Mouse (Mus musculus) bone marrow macrophage, adult 2 months (primary cell): ENCODE data around the gene Prr12. TPM values are rescaled to one million over a fixed set of nuclear protein-coding genes. Genes with fewer than 3 reads are reported as not detected.

Experiments
- H3K27ac ChIP-seq: 2 replicates; pipeline ENCODE4 v1.5.1; 2012; ENCODE audit warnings: low read depth, low read length; ENCODE audit not compliant: insufficient read depth
- H3K4me1 ChIP-seq: 2 replicates; pipeline ENCODE4 v1.6.1; 2012; ENCODE audit warnings: low read length; ENCODE audit not compliant: control insufficient read depth, insufficient read depth
- H3K4me3 ChIP-seq: 2 replicates; pipeline ENCODE4 v1.5.1; 2012; ENCODE audit warnings: mild to moderate bottlenecking, low read length, moderate library complexity; ENCODE audit not compliant: insufficient read depth
- CTCF ChIP-seq: IDR thresholded peaks from 2 replicates; pipeline ENCODE4 v1.5.1; 2012; ENCODE audit warnings: low read depth, mild to moderate bottlenecking, low read length, moderate library complexity
- POLR2A ChIP-seq: IDR thresholded peaks from 2 replicates; pipeline ENCODE4 v1.6.1; 2012; ENCODE audit warnings: mild to moderate bottlenecking, low read depth, low read length, borderline replicate concordance
- polyA plus RNA-seq: library from polyadenylated mRNA; stranded (reverse); fragments of >200 nt; gene quantifications from 2 replicates; pipeline ENCODE4 v1.2.4, GENCODE M21; 2012; ENCODE audit not compliant: missing spikeins, insufficient read depth, insufficient read length

The Prr12 gene
- polyA plus RNA-seq, 1 experiment, result 22.5 TPM

DNA sequence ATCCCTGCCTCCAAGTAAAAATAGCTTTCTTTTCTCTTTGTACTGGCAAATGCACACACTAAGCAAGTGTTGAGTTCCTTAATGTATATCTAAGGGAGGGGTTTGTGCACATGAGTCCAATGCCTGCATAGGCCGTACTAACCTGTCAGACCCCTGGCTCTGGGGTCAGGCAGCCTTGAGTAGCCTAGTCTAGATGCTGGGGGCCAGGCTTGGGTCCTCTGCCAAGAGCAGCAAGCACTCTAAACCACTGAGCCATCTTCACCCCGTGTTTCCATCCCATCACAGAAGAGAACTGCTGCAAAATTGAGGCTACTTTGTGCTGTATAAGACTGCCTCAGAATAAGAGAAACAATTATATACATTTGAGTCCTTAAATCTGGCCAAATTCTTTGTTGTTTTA is 25.1 kb upstream of the Prr12 start:
- TF ChIP-seq CTCF (no peak), POLR2A (no peak)
- H3K4me1 ChIP-seq, result peaks cover 36% of the 10 kb centered on the region
- H3K27ac ChIP-seq, result no peak overlapping the region
- no peak overlapping the region for H3K4me3 ChIP-seq

DNA sequence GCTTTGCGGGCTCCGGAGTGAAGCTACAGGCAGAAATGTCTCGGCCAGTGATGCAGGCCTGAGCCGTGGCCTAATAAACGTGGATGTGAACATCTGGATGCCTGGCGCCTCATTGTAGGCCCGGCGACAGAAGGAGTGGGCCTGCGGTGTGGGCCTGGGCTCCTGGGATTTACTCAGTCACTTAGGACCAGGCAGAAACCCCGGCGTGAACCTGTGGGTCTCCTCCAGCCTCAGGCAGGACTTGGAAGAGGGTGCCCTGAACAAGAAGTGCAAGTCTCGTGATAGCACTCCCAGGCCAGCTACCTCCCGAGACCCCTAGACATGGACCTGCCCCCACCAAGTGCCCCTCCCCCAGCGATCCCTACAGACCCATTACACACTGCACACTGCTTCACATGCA is 24.6 kb upstream of the Prr12 start:
- TF ChIP-seq CTCF (no peak), POLR2A (no peak)
- H3K27ac ChIP-seq, result no peak overlapping the region
- H3K4me3 ChIP-seq, result no peak overlapping the region
- peaks cover 33% of the 10 kb centered on the region for H3K4me1 ChIP-seq

GRCm38 (mm10) chr7:45076501-45076900 is 23.8 kb upstream of the Prr12 start:
- Histone ChIP-seq H3K4me3 (no peak overlapping the region), H3K4me1 (peaks cover 30% of the 10 kb centered on the region), H3K27ac (no peak overlapping the region)
- no peak for TF ChIP-seq CTCF
- TF ChIP-seq POLR2A, result no peak

DNA sequence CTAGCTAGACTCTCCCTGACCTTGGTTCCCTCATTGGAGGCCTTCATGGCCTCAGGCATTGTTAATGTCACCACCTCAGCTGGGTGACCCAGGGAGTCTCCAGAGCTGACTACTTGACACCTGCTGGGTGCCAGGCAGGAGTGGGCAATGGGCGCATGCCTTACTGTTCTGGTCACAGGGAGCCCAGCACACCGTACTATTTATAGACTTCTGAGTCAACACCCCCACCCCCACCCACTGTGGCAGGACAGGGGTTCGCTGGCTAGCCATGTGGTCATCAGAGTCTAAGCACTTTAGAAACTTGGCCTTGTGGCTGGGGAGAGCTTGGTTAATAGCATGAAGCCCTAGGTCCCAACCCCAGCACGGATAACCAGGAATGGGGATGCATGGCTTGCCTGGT is 22.7 kb upstream of the Prr12 start:
- Histone ChIP-seq H3K4me1 (peaks cover 21% of the 10 kb centered on the region), H3K4me3 (no peak overlapping the region), H3K27ac (peak overlapping the region; percentile 29)
- TF ChIP-seq CTCF (0 out of 2 replicates have a peak, but pooled peaks have one; percentile 6), POLR2A (no peak)

DNA sequence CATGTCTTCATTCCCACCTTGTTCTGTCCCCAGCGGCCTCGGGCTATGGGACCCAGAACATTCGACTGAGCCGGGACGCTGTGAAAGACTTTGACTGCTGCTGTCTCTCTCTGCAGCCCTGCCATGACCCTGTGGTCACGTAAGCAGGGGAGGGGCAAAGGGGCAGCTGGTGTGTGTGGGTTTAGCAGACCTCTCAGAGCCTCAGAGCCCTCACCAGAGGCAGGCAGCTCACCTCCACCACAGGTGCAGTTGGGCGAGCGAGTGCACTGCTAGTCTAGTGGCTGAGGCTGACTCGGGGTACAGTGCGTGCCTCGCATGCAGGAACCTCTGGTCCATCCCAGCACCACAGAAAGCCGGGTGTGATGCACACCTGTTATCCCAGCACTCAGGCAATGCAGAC is 21.3 kb upstream of the Prr12 start:
- no peak overlapping the region for H3K4me3 ChIP-seq
- H3K4me1 ChIP-seq, result peaks cover 21% of the 10 kb centered on the region
- no peak overlapping the region for H3K27ac ChIP-seq
- no peak for TF ChIP-seq POLR2A
- no peak for TF ChIP-seq CTCF

DNA sequence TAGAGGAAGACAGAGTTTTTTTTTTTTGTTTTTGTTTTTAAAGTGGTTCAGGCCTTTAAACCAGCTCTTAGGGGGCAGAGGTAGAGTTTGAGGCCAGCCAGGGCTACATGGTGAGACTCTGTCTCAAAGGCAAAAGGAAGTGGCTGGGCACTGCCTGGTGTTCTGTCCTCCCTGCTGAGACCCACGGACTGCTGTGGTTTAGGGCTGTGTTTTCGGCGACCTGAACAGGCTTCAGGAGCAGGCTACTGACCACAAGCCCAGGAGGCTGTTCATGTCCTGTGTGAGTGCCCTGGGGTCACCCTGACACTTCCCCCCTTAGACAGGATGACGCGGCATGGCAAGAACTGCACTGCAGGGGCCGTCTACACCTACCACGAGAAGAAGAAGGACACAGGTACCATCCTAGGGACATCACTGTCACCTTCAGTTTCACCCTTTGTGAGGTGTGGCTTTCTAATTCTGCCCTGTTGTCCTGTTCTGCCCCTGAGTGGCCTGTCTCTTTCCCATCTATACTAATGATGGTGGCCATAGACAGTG is 20.6 kb upstream of the Prr12 start:
- TF ChIP-seq POLR2A (no peak), CTCF (no peak)
- H3K4me1 ChIP-seq, result peaks cover 25% of the 10 kb centered on the region
- H3K27ac ChIP-seq, result no peak overlapping the region
- H3K4me3 ChIP-seq, result no peak overlapping the region

DNA sequence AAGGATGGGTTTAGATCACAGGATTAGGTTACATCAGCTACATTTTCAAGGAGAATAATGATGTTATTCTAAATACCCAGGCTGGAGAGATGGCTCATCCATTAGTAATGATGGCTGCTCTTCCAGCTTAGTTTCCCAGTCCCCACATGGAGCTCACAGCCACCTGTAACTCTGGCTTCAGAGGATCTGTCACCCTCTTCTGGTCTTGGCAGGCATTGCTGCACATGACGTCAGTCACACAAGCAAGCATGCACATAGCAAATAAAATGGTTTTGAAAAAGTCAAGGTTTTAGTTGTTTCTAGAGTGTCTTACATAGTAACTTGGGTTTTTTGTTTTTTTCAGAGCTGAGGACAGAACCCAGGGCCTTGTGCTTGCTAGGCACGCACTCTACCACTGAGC is 19.5 kb upstream of the Prr12 start:
- TF ChIP-seq CTCF (no peak), POLR2A (no peak)
- peaks cover 25% of the 10 kb centered on the region for H3K4me1 ChIP-seq
- no peak overlapping the region for H3K27ac ChIP-seq
- H3K4me3 ChIP-seq, result no peak overlapping the region

- H3K27ac ChIP-seq, result no peak overlapping the region
- TF ChIP-seq POLR2A (no peak), CTCF (no peak)
- H3K4me1 ChIP-seq, result peaks cover 16% of the 10 kb centered on the region
- H3K4me3 ChIP-seq, result no peak overlapping the region
Observed at GRCm38 (mm10) chr7:45069671-45070070, 17.0 kb upstream of the Prr12 start.

DNA sequence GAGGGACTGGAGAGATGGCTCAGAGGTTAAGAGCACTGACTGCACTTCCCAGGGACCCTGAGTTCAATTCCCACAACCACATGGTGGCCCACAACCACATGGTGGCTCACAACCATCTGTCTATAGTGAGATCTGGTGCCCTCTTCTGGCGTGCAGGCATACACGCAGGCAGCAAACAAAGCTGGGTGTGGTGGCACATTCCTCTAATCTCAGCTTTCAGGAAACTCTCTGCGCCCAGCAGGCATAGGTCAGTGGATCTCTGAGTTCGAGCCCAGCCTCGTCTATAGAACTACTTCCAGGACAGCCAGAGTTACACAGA is 15.3 kb upstream of the Prr12 start:
- Histone ChIP-seq H3K4me1 (peaks cover 16% of the 10 kb centered on the region), H3K4me3 (no peak overlapping the region), H3K27ac (no peak overlapping the region)
- TF ChIP-seq CTCF, result peak; percentile 95
- TF ChIP-seq POLR2A, result no peak

- Histone ChIP-seq H3K27ac (no peak overlapping the region), H3K4me1 (peaks cover 14% of the 10 kb centered on the region), H3K4me3 (no peak overlapping the region)
- no peak for TF ChIP-seq CTCF
- TF ChIP-seq POLR2A, result no peak
Observed at GRCm38 (mm10) chr7:45067190-45067999, 14.7 kb upstream of the Prr12 start.

DNA sequence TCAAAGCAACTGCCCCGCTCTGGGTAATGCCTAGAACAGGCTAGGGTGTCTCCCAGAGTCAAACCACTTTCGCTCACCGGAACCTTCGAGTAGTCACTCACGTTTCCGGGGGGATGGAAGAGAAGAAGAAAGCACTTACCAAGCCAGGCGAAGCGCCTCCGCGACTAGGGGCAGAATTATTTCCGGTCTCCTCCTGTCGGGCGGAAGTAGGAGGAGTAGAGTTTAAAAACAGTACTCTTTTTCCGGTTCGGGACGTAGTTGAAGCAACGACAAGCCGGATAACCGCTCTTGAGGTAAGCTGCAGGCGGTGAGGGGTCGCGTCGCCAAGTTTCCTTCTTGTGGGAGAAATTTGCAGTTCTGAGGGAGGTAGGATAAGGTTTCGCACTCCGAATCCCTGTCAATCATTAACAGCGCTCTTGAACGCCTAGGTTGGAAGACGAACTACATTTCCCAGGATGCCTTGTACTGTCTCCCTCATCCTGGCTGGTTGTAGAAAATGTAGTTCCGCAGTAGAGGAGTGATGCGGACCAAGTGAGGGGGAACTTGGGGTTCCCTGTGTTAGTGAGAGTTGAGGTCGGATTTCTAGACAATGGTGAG is 9.7 kb upstream of the Prr12 start, which contains the start of the genes Nosip and Prrg2:
Nosip (plus strand) TSS at position 191 of the 597 bp plus-strand sequence.
Prrg2 (minus strand) TSS at position 439 of the 597 bp plus-strand sequence.
- no peak for TF ChIP-seq CTCF
- TF ChIP-seq POLR2A, result no peak
- peaks cover 17% of the 10 kb centered on the region for H3K4me1 ChIP-seq

More for the DNA sequence above, 9.7 kb upstream of the Prr12 start, which contains the start of the genes Nosip and Prrg2:
- Histone ChIP-seq H3K27ac (peak within 1 kb of the TSS; percentile 95), H3K4me3 (peak within 1 kb of the TSS; percentile 95)
